Mouse (Mus musculus) frontal cortex, postnatal 10 days (tissue): ENCODE measurements around the gene Prkar2a.

ENCODE experiments used
- DNase-seq, 2 experiments: peaks; one replicate each; pipeline ENCODE4 v3.0.0; 2022; ENCODE audit warnings: low spot score in 2 of 2, mixed read lengths in 1 of 2

Prkar2a gene

GRCm38 (mm10) chr9:108795762-108796161 is 106.6 kb downstream of the Prkar2a start:
- no peak for DNase-seq

GRCm38 (mm10) chr9:108796351-108796981 is 107.4 kb downstream of the Prkar2a start:
- DNase-seq: no peak

- DNase-seq: no peak
Measured at GRCm38 (mm10) chr9:108797477-108797876, 108.4 kb downstream of the Prkar2a start.

GRCm38 (mm10) chr9:108798508-108799075 is 109.5 kb downstream of the Prkar2a start:
- DNase-seq: no peak

GRCm38 (mm10) chr9:108799564-108799963 is 110.5 kb downstream of the Prkar2a start:
- no peak for DNase-seq
